Mouse (Mus musculus) cerebellum, postnatal 14 days (tissue): ENCODE data around the gene Tnip2.

Experiments
- DNase-seq, 2 experiments: peaks; one replicate each; pipeline ENCODE4 v3.0.0; 2021; ENCODE audit warnings: mixed read lengths in 2 of 2

Tnip2 gene

GRCm38 (mm10) chr5:34513466-34514217 is at the start of gene Tnip2:
Gene Tnip2 (minus strand): TSS chr5:34513991.
- DNase-seq, result peak; percentile 70 to 79

GRCm38 (mm10) chr5:34551821-34552220 is 38.0 kb upstream of the Tnip2 start:
- no peak for DNase-seq

- DNase-seq, result no peak
Measured at GRCm38 (mm10) chr5:34550251-34550650, 36.5 kb upstream of the Tnip2 start.

- DNase-seq, result peak; percentile 72 to 79
Measured at GRCm38 (mm10) chr5:34549483-34550221, 35.9 kb upstream of the Tnip2 start.

- peak in 1 of 2 experiments; percentile 30 for DNase-seq
Measured at GRCm38 (mm10) chr5:34549135-34549482, 35.3 kb upstream of the Tnip2 start.

- DNase-seq, result peak; percentile 24 to 37
Measured at GRCm38 (mm10) chr5:34547410-34547809, 33.6 kb upstream of the Tnip2 start.

GRCm38 (mm10) chr5:34543114-34543513 is 29.3 kb upstream of the Tnip2 start:
- DNase-seq, result no peak

- no peak for DNase-seq
Measured at GRCm38 (mm10) chr5:34542166-34542565, 28.4 kb upstream of the Tnip2 start.

GRCm38 (mm10) chr5:34539121-34539520 is 25.3 kb upstream of the Tnip2 start:
- DNase-seq, result no peak

- peak in 1 of 2 experiments; percentile 28 for DNase-seq
Measured at GRCm38 (mm10) chr5:34538527-34538926, 24.7 kb upstream of the Tnip2 start.

- DNase-seq, result no peak
Measured at GRCm38 (mm10) chr5:34538079-34538478, 24.3 kb upstream of the Tnip2 start.

GRCm38 (mm10) chr5:34535831-34536230 is 22.0 kb upstream of the Tnip2 start:
- DNase-seq, result no peak

GRCm38 (mm10) chr5:34534776-34535581 is 21.2 kb upstream of the Tnip2 start:
- peak; percentile 29 to 48 for DNase-seq

GRCm38 (mm10) chr5:34533820-34534219 is 20.0 kb upstream of the Tnip2 start:
- no peak for DNase-seq

- DNase-seq, result no peak
Measured at GRCm38 (mm10) chr5:34533066-34533465, 19.3 kb upstream of the Tnip2 start.

GRCm38 (mm10) chr5:34530687-34531086 is 16.9 kb upstream of the Tnip2 start:
- no peak for DNase-seq

- DNase-seq, result no peak
Measured at GRCm38 (mm10) chr5:34530116-34530515, 16.3 kb upstream of the Tnip2 start.

GRCm38 (mm10) chr5:34528724-34529123 is 14.9 kb upstream of the Tnip2 start:
- DNase-seq, result no peak

- DNase-seq, result no peak
Measured at GRCm38 (mm10) chr5:34527352-34527751, 13.6 kb upstream of the Tnip2 start.

- DNase-seq, result no peak
Measured at GRCm38 (mm10) chr5:34526477-34526775, 12.6 kb upstream of the Tnip2 start.

GRCm38 (mm10) chr5:34525663-34526476 is 12.1 kb upstream of the Tnip2 start, which contains the start of gene Sh3bp2:
Gene Sh3bp2 (plus strand): TSS chr5:34525838.
- peak; percentile 86 to 87 for DNase-seq

GRCm38 (mm10) chr5:34524511-34524910 is 10.7 kb upstream of the Tnip2 start:
- no peak for DNase-seq
